Mouse (Mus musculus): ENCODE results near the gene Tmcc2. TPM values are rescaled to one million over a fixed set of nuclear protein-coding genes. Genes with fewer than 3 reads are reported as not detected.
A peak's percentile ranks its signal among the peaks of the same experiment; 100 is the strongest.

The Tmcc2 gene
- polyA plus RNA-seq, 2 experiments = 285 to 327 TPM

GRCm38 (mm10) chr1:132416244-132416942 is 25.3 kb upstream of the Tmcc2 start:
- Histone ChIP-seq H3K4me1 (replicated peaks; ENCODE audit: control insufficient read depth in 2 of 2, insufficient read depth in 2 of 2, low read length in 1 of 2) (peaks cover 12 to 14% of the 10 kb centered on the region in 2 experiments), H3K27ac (peak overlapping the region; percentile 85), H3K4me3 (ENCODE audit: insufficient read depth in 1 of 2, low read depth in 2 of 2, low read length in 2 of 2) (peak overlapping the region; percentile 1 to 88; a peak in 2 of 4 replicates), H3K9me3 (ENCODE audit: control insufficient read depth, low read length) (no peaks in the 10 kb centered on the region), H3K9ac (replicated peaks) (peak overlapping the region; percentile 91), H3K4me2 (ENCODE audit: low read depth) (peak overlapping the region; percentile 83), H3K27me3 (ENCODE audit: control insufficient read depth, insufficient read depth, low read length) (no peaks in the 10 kb centered on the region), H3K36me3 (replicated peaks; ENCODE audit: control insufficient read depth, insufficient read depth, low read depth) (no peaks in the 10 kb centered on the region)
- ATAC-seq (ENCODE audit: insufficient read depth) = no peak
- TF ChIP-seq EP300 (IDR thresholded peaks at IDR 0.05; ENCODE audit: low read depth) (no peak), CTCF (IDR thresholded peaks at IDR 0.05; ENCODE audit: low read depth) (no peak)
- 36% methylated on average over 8 of the region's 8 CpGs for WGBS (ENCODE audit: insufficient replicate concordance)
- no peak for DNase-seq (ENCODE audit: low read depth in 3 of 3, low spot score in 3 of 3)

- H3K9me3 ChIP-seq (ENCODE audit: control insufficient read depth, low read length) = no peaks in the 10 kb centered on the region
- peaks cover 0 to 7% of the 10 kb centered on the region in 2 experiments; a peak in 2 of 4 replicates for H3K4me1 ChIP-seq (replicated peaks; ENCODE audit: control insufficient read depth in 2 of 2, insufficient read depth in 2 of 2, low read length in 1 of 2)
- DNase-seq (ENCODE audit: low read depth in 3 of 3, low spot score in 3 of 3) = peak in 2 of 3 experiments; percentile 39 to 61
- peak; percentile 76 for ATAC-seq (ENCODE audit: insufficient read depth)
- TF ChIP-seq CTCF (IDR thresholded peaks at IDR 0.05; ENCODE audit: low read depth) (no peak), EP300 (IDR thresholded peaks at IDR 0.05; ENCODE audit: low read depth) (no peak)
- WGBS (ENCODE audit: insufficient replicate concordance) = 30% methylated on average over 3 of the region's 3 CpGs
- no peak overlapping the region for H3K9ac ChIP-seq (replicated peaks)
- no peaks in the 10 kb centered on the region for H3K36me3 ChIP-seq (replicated peaks; ENCODE audit: control insufficient read depth, insufficient read depth, low read depth)
- no peak overlapping the region for H3K27ac ChIP-seq
- no peaks in the 10 kb centered on the region for H3K27me3 ChIP-seq (ENCODE audit: control insufficient read depth, insufficient read depth, low read length)
- H3K4me3 ChIP-seq (ENCODE audit: insufficient read depth in 1 of 2, low read depth in 2 of 2, low read length in 2 of 2) = no peak overlapping the region
- H3K4me2 ChIP-seq (ENCODE audit: low read depth) = no peak overlapping the region
Measured at GRCm38 (mm10) chr1:132410657-132411056, 19.6 kb upstream of the Tmcc2 start.

GRCm38 (mm10) chr1:132401843-132402242 is 10.8 kb upstream of the Tmcc2 start:
- peak; percentile 58 for ATAC-seq (ENCODE audit: insufficient read depth)
- Histone ChIP-seq H3K9ac (replicated peaks) (no peak overlapping the region), H3K4me1 (replicated peaks; ENCODE audit: control insufficient read depth in 2 of 2, insufficient read depth in 2 of 2, low read length in 1 of 2) (peaks cover 17 to 23% of the 10 kb centered on the region in 2 experiments), H3K27ac (no peak overlapping the region), H3K4me3 (ENCODE audit: insufficient read depth in 1 of 2, low read depth in 2 of 2, low read length in 2 of 2) (no peak overlapping the region), H3K27me3 (ENCODE audit: control insufficient read depth, insufficient read depth, low read length) (no peaks in the 10 kb centered on the region), H3K9me3 (ENCODE audit: control insufficient read depth, low read length) (no peaks in the 10 kb centered on the region), H3K4me2 (ENCODE audit: low read depth) (no peak overlapping the region; the same call in 1 of the 2 replicates), H3K36me3 (replicated peaks; ENCODE audit: control insufficient read depth, insufficient read depth, low read depth) (no peaks in the 10 kb centered on the region)
- no peak for DNase-seq (ENCODE audit: low read depth in 3 of 3, low spot score in 3 of 3)
- WGBS (ENCODE audit: insufficient replicate concordance) = 68% methylated on average over 1 of the region's 1 CpGs
- TF ChIP-seq CTCF (IDR thresholded peaks at IDR 0.05; ENCODE audit: low read depth) (no peak), EP300 (IDR thresholded peaks at IDR 0.05; ENCODE audit: low read depth) (0 out of 2 replicates have a peak, but pooled peaks have one; percentile 8)

GRCm38 (mm10) chr1:132400538-132400937 is 9.5 kb upstream of the Tmcc2 start:
- Histone ChIP-seq H3K27ac (peak overlapping the region; percentile 73), H3K4me1 (replicated peaks; ENCODE audit: control insufficient read depth in 2 of 2, insufficient read depth in 2 of 2, low read length in 1 of 2) (peaks cover 17 to 23% of the 10 kb centered on the region in 2 experiments), H3K9ac (replicated peaks) (0 out of 2 replicates have a peak overlapping the region, but pooled peaks have one; percentile 19), H3K9me3 (ENCODE audit: control insufficient read depth, low read length) (no peaks in the 10 kb centered on the region), H3K4me2 (ENCODE audit: low read depth) (peak overlapping the region; percentile 42), H3K27me3 (ENCODE audit: control insufficient read depth, insufficient read depth, low read length) (no peaks in the 10 kb centered on the region), H3K4me3 (ENCODE audit: insufficient read depth in 1 of 2, low read depth in 2 of 2, low read length in 2 of 2) (no peak overlapping the region), H3K36me3 (replicated peaks; ENCODE audit: control insufficient read depth, insufficient read depth, low read depth) (no peaks in the 10 kb centered on the region)
- ATAC-seq (ENCODE audit: insufficient read depth) = peak; percentile 93
- 39% methylated on average over 1 of the region's 1 CpGs for WGBS (ENCODE audit: insufficient replicate concordance)
- no peak for TF ChIP-seq CTCF (IDR thresholded peaks at IDR 0.05; ENCODE audit: low read depth)
- TF ChIP-seq EP300 (IDR thresholded peaks at IDR 0.05; ENCODE audit: low read depth) = peak; percentile 83
- DNase-seq (ENCODE audit: low read depth in 3 of 3, low spot score in 3 of 3) = no peak

- Histone ChIP-seq H3K36me3 (replicated peaks; ENCODE audit: control insufficient read depth, insufficient read depth, low read depth) (no peaks in the 10 kb centered on the region), H3K9ac (replicated peaks) (no peak overlapping the region), H3K4me1 (replicated peaks; ENCODE audit: control insufficient read depth in 2 of 2, insufficient read depth in 2 of 2, low read length in 1 of 2) (peaks cover 16 to 25% of the 10 kb centered on the region in 2 experiments), H3K27ac (no peak overlapping the region), H3K4me2 (ENCODE audit: low read depth) (no peak overlapping the region), H3K9me3 (ENCODE audit: control insufficient read depth, low read length) (no peaks in the 10 kb centered on the region), H3K4me3 (ENCODE audit: insufficient read depth in 1 of 2, low read depth in 2 of 2, low read length in 2 of 2) (no peak overlapping the region), H3K27me3 (ENCODE audit: control insufficient read depth, insufficient read depth, low read length) (peaks cover 3% of the 10 kb centered on the region; the same call in 1 of the 2 replicates)
- DNase-seq (ENCODE audit: low read depth in 3 of 3, low spot score in 3 of 3) (no peak), ATAC-seq (ENCODE audit: insufficient read depth) (no peak)
- 56% methylated on average over 2 of the region's 2 CpGs for WGBS (ENCODE audit: insufficient replicate concordance)
- no peak for TF ChIP-seq CTCF (IDR thresholded peaks at IDR 0.05; ENCODE audit: low read depth)
- TF ChIP-seq EP300 (IDR thresholded peaks at IDR 0.05; ENCODE audit: low read depth) = no peak
Measured at GRCm38 (mm10) chr1:132396705-132397104, 5.6 kb upstream of the Tmcc2 start.
